Mouse (Mus musculus) lung, adult 2 months (tissue): ENCODE results near the gene Fam102a.

Experiments used
- CTCF ChIP-seq: fragments of 200-500 bp; IDR thresholded peaks from 2 replicates; pipeline ENCODE4 v1.5.1; 2011; ENCODE audit warnings: mild to moderate bottlenecking, low read length, control low read depth; ENCODE audit not compliant: insufficient read depth
- POLR2A ChIP-seq: fragments of 200-500 bp; IDR thresholded peaks from 2 replicates; pipeline ENCODE4 v1.6.1; 2011; ENCODE audit warnings: low read depth, mild to moderate bottlenecking, control low read depth, low read length, borderline replicate concordance; ENCODE audit errors: extremely low read depth

- TF ChIP-seq CTCF = no peak
- TF ChIP-seq POLR2A = no peak
Observed at GRCm38 (mm10) chr2:32617109-32617508, 82.0 kb downstream of the Fam102a start.
